Mouse (Mus musculus) left cerebral cortex, postnatal 10 days (tissue): ENCODE measurements around the gene Ehd4. TPM values are rescaled to one million over a fixed set of nuclear protein-coding genes. Genes with fewer than 3 reads are reported as not detected.

Source experiments
- DNase-seq, 2 experiments: peaks; one replicate each; pipeline ENCODE4 v3.0.0; 2021 to 2022; ENCODE audit warnings: low spot score in 2 of 2, mixed read lengths in 1 of 2; ENCODE audit errors: extremely low spot score in 1 of 2
- intact Hi-C: fragments of 180-260 bp; cut with DNase I; formaldehyde crosslinking; loops from one replicate; pipeline ENCODE4 v1.15.1; 2025
- total RNA-seq, 2 experiments: library from RNA; stranded (reverse); gene quantifications; 2 replicates each; pipeline ENCODE4 v1.2.3; 2021

Ehd4 gene
- total RNA-seq, 2 experiments from 2014 or later = 9.4 to 10.7 TPM

DNA sequence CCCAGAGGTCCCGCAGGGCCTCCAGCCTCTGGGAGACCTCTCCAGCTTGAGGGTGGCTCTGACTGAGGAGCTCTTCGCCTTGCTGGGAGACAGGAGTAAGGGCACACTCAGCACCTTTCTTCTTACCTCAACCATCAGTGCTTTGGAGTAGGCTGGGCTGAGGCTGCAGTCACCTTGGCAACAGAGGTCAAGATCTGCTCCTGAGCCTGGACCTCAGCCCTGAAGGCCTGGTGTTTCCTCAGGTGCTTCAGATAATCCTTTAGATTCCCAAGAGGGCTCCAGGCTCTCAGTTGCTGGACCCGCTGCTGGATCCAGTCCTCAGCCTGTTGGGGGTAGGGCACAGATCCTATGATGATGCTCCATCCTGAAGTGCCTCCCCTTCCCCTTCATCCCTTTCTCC is 94.9 kb downstream of the Ehd4 start:
- intact Hi-C loops = no loop called here
- no peak for DNase-seq

DNA sequence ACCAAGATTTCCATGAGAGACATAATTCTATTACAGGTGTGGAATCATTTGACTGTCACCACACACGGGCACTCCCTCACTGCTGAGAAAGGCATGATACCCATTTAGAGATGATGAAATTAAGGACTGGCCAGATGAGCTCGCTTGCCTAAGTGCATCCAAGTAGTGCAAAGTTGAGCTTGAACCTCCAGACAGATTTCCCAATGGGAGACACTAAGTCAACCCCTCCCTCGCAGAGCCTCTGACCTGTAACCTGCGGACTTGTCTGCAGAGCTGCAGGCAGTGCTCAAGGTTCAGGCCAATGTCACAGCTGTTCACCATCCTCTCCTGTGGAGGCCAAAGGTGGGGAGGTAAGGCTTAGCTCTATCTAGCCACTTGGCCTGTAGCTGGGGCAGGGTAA is 95.6 kb downstream of the Ehd4 start:
- intact Hi-C loops = no loop called here

DNA sequence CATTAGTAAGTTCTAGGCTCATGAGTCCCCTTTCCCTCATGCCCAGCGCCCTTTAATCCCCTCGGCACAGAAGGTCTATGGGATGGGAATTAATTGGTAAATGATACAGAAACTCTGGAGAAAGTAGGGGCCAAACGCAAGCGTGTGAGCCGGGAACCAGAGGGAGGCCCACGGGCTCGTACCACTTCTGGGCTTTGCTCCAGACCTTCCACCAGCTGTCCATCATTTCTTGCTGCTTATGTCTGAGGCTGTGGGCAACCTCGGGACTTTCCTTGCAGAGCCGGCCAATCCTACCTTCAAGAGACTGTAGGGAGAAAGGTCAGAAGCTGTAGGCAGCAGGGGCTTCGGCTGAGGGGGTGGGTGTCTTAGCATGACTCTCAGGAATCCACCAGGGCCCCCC is 98.5 kb downstream of the Ehd4 start:
- intact Hi-C loops = no loop called here

More for the DNA sequence above, 95.6 kb downstream of the Ehd4 start:
- no peak for DNase-seq

DNA sequence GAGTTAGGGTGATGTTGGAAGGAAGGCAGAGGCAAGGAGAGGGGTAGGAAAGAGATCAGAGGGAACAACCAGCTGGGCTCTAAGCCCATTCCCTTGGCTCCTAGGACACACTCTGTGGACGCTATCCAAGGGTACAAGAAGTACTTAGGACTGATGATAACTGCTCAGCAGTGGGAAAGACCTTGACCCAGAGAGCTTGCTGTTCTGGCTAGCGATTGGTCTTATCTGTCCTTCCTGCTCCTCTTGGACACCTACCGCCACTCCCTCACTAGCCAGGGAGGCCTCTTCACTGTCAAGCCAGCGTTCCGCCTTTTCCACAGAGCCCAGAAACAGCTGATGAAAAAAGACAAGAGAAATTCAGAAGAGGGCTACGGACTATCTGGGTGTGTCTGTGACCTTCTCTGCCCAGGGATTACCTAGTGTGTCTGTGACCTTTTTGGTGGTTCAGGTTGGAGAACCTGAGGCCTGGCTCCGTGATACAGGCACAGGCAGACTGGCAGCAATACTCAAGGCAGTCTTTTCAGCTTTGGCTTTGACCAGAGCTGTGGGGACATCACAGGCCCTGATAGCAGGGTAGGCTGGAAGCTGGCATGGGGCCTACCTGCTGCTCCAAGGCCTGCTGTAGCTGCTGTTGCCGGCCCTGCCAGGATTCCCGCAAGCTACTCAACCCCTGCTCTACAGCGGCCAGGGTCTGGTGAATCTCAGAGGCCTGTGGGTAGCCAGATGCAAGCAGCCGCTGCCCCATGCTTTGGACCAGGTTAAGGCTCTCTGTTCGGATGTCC is 99.4 kb downstream of the Ehd4 start:
- intact Hi-C loops = no loop called here
- no peak for DNase-seq

More for the DNA sequence above, 98.5 kb downstream of the Ehd4 start:
- no peak for DNase-seq

DNA sequence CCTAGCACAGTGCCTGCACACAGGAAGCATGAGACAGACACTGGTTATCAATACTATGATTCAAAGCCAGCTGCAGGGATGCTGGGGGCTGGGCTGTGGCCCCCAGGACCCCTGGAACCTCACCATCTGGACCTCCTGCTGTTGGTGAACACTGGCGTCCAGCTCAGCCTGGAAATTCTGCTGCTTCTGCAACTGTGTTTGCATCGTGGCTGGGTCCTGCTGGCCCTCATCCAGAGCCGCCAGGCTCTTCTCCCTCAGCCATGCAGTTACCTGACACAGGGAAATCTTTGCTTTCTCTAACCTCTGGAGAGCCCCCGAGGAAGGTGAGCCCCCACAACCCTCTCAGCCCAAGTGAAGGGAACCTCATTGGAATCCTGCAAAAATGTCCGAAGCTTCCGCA is 103.0 kb downstream of the Ehd4 start:
- no peak for DNase-seq

DNA sequence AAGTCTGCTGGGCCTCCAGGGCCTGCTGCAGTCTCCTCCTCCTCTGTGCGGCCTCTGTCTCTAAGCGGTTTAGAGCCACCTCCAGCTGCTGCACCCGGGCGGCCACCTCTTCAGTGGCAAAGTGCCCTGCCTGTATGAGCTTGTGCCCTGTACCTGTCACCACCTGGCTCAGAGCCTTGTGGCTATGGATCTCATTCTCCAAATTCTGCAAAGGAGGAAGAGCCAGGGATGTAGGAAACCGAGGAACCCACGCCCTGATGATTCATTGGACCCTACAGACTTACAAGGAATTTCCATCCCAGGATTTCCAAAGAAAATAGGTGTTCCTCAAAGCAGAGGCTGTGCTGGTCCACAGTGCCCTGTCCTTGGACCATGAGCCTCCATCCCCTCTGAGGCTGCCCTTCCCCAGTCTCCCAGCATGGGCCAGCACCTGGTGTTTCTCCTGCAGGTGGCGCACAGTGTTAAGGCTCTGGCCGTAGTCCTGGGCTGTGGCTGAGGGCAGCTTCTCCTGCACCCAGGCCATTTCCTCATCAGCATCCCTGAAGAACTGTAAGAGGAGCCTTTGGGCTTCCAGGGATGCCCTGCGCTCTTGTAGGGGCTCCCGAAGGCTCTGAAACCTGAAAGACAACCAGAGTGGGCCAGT is 104.7 kb downstream of the Ehd4 start:
- DNase-seq = no peak
- intact Hi-C loops = no loop called here

More for the DNA sequence above, 103.0 kb downstream of the Ehd4 start:
- intact Hi-C loops = no loop called here

DNA sequence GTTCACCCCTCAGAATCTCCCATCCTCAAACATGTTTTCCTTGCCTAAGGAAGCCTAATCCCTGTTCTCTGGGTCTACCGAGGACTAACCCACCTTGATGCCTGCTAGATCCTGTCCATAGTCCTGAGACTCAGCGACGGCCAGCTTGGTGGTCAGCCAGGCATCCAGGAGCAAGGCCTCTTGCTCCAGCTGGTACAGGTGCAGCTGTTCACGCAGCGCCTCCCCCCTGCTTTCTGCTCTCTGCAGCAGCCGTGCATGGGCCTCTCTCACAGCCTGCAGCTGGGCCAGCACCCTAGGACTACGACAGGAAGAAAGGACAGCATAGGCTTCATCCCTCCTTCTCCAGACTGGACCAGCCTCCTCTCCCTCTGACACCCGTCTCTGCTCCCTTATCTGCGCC is 106.2 kb downstream of the Ehd4 start:
- DNase-seq = no peak
- intact Hi-C loops = no loop called here

DNA sequence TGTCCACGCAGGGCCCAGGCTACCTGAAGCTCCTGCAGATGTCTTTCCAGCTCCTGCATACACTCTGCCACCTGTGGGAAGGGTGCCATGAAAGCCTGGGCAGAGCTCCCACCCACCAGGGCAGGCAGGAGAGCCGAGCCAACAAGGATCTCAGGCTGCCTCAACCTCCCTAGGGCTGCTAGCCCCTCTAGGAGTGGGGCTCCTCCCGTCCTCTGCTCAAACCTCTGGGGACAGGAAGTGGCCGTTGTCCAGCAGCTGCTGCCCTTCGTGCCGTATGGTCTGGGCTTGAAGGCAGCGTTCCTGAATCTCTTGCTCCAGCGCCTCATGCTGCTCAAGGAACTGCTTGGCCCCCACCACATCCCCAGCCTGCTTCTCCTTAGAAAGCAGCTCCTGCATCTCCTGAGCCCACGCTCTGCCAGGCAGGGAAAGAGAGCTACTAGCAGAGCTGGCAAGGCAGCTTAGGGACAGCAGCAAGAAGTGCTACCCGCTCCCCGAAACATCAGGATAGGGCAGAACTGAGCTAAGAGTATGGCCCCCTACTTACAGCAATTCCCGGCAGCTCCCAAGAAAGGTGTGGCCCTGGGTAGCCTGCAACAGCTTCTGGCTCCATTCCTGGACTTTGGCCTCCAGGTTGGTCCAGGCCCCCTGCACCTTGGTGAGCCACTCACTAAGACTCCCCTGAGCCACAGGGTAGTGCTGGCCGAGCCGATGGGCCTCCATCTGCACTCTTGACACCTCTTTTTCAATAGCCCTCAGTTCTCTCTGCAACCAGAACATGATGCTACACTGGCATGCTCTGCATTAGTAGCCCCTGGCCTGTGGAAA is 107.7 kb downstream of the Ehd4 start:
- intact Hi-C loops = no loop called here
- no peak for DNase-seq

DNA sequence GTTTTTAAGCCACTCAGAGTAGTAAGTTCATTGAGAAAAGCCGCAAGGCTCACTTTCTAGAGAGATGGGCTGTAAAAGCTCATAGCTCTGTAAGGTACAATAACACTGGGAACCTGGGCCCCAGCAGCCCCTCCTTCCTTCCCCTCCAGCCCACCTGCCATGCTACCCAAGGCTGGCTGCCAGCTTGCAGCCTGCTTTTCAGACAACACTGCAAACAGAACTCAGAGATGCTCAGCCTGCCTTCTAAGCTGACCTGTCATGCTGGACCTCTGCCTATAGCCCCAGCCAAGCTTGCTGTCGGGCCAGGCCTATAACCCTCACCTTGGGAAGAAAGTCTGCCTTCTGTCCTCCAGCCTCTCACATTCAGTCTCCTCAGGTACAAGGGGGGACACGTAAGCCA is 109.7 kb downstream of the Ehd4 start:
- intact Hi-C loops = no loop called here
- DNase-seq = no peak

DNA sequence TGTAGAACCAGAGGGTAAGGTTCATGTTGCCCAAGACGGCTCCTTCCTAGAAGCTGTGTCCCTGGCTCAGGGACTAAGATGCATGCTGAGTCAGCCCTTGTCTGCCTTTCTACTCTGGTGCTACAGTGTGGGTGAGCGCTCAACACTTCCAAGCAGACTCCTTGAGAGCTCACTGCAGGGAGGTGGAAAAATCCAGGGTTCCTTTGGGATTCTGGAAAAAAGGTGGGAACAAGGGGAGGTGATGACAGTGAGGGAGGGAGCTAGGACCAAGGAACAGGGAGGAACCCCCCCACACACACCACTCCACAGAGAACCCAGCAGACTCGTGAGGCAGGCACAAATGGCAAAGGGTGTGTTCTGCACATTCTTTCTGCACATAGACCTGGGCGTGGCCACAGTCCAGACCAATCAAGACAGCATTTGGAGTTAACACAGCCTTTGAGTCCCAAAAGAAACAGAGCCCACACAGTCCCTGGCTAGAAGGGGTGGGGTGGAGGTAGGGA is 110.3 kb downstream of the Ehd4 start:
- DNase-seq = no peak
- intact Hi-C loops = no loop called here

DNA sequence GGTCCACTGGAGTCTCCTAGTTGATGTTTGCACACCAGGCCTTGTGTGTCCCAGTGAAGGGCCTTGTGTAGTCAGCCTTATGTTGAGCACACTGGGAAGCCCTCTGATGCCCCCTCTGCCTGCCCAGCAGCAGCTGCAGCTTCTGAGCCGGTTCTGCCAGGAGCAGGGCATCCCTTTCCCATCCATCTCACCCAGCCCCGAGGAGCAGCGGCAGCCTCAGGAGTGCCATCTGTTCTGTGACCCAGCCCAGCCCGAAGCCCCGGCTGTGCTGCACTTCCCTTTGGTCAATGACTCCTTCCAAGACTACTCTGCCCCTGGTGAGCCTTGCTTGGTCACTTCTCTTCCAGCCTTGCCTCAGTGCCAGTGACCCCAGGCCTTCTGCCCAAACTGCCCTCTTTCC is 113.4 kb downstream of the Ehd4 start:
- intact Hi-C loops = no loop called here
- no peak for DNase-seq

Other genes with a start within 250 kb of the Ehd4 start
- gene Mapkbp1, start 181.9 kb downstream of the Ehd4 start, total RNA-seq = 10 to 100 TPM; 79.1 to 79.2 TPM
- gene Jmjd7, start 127.1 kb downstream of the Ehd4 start, total RNA-seq = 1 to 10 TPM; 5.6 to 6.2 TPM
- gene Gm28042, start 127.1 kb downstream of the Ehd4 start, total RNA-seq = 1 to 10 TPM in 1 of 2 experiments, under 1 TPM in 1; 0.71 to 1.6 TPM
- 1 to 10 TPM; 2.6 to 3.3 TPM for gene Pla2g4b, start 121.2 kb downstream of the Ehd4 start, total RNA-seq
- gene Pla2g4e, start 90.7 kb upstream of the Ehd4 start, total RNA-seq = 10 to 100 TPM; 39.9 to 42.6 TPM
- under 1 TPM; 0.39 to 0.49 TPM for gene Pla2g4d, start 134.6 kb upstream of the Ehd4 start, total RNA-seq
- not detected for gene Pla2g4f, start 159.6 kb upstream of the Ehd4 start, total RNA-seq
- gene Vps39, start 198.5 kb upstream of the Ehd4 start, total RNA-seq = 10 to 100 TPM; 54.0 to 56.9 TPM
- 10 to 100 TPM; 10.4 to 13.5 TPM for gene Ganc, start 249.3 kb upstream of the Ehd4 start, total RNA-seq
- 10 to 100 TPM; 33.6 to 35.2 TPM for gene Tmem87a, start 249.5 kb upstream of the Ehd4 start, total RNA-seq